In genomic region chr5:111749599-111749998, GRCm38 (mm10) we compare ENCODE assay signal across 19 mouse cellular contexts. TPM values are rescaled to one million over a fixed set of nuclear protein-coding genes. Genes with fewer than 3 reads are reported as not detected.
DNase-seq lines count a peak whose midpoint lies in the region; ATAC-seq lines count a peak whose summit lies in the region.
"Had no signal": no experiment of that assay in that cellular context is flagged by ENCODE, and none has a peak within 500 bp of the region (broad histone marks: within the 10 kb centered on the region; RNA-seq: fewer than 3 reads in every experiment).

No protein-coding gene starts in this region.

- H3K4me2 ChIP-seq in forebrain, embryonic 11.5 days (ENCODE audit: low read depth, low read length, severe bottlenecking): no peak overlapping the region
- H3K4me2 ChIP-seq in intestine, embryonic 14.5 days (ENCODE audit: low read length): no peak overlapping the region
- no peak overlapping the region for H3K4me2 ChIP-seq in intestine, embryonic 16.5 days (ENCODE audit: low read depth, low read length)
- H3K4me2 ChIP-seq in forebrain, embryonic 16.5 days (ENCODE audit: low read length): no peak overlapping the region
- H3K4me2 ChIP-seq in midbrain, embryonic 15.5 days: no peak overlapping the region

- no peak for DNase-seq in forebrain, embryonic 11.5 days (ENCODE audit: low spot score)
- DNase-seq in forebrain, embryonic 10.5 days (ENCODE audit: extremely low spot score, low spot score): no peak
- no peak for DNase-seq in intestine, embryonic 14.5 days (ENCODE audit: low spot score)
- no peak for DNase-seq in adrenal gland, postnatal 10 days
- DNase-seq in embryo, embryonic 9.5 days (ENCODE audit: extremely low spot score): no peak
- DNase-seq: cerebellum, adult 11 months; kidney, adult 8-10 months; lung, adult 2 months had no signal

- no peak overlapping the region for H3K4me3 ChIP-seq in forebrain, embryonic 11.5 days (ENCODE audit: low read depth, low read length)
- H3K4me3 ChIP-seq in forebrain, embryonic 10.5 days: no peak overlapping the region
- no peak overlapping the region for H3K4me3 ChIP-seq in intestine, embryonic 14.5 days (ENCODE audit: low read depth, low read length)
- H3K4me3 ChIP-seq in intestine, embryonic 16.5 days (ENCODE audit: low read length): no peak overlapping the region
- no peak overlapping the region for H3K4me3 ChIP-seq in forebrain, embryonic 16.5 days (replicated peaks; ENCODE audit: low read length)
- no peak overlapping the region for H3K4me3 ChIP-seq in midbrain, embryonic 15.5 days
- H3K4me3 ChIP-seq: megakaryocyte, embryonic 14.5 days had no signal

- WGBS in forebrain, embryonic 11.5 days: 90% methylated on average over 5 of the region's 5 CpGs
- WGBS in forebrain, embryonic 10.5 days: 92% methylated on average over 5 of the region's 5 CpGs
- 50% methylated on average over 5 of the region's 5 CpGs for WGBS in intestine, embryonic 14.5 days
- 64% methylated on average over 5 of the region's 5 CpGs for WGBS in intestine, embryonic 16.5 days
- WGBS in forebrain, embryonic 16.5 days: 61% methylated on average over 5 of the region's 5 CpGs
- WGBS in midbrain, embryonic 15.5 days: 81% methylated on average over 5 of the region's 5 CpGs

- H3K27ac ChIP-seq in forebrain, embryonic 11.5 days (ENCODE audit: low read depth, low read length): peak overlapping the region; percentile 15; the same call in 1 of the 2 replicates
- no peak overlapping the region for H3K27ac ChIP-seq in forebrain, embryonic 10.5 days
- H3K27ac ChIP-seq in intestine, embryonic 14.5 days (ENCODE audit: low read depth): peak overlapping the region; percentile 62
- H3K27ac ChIP-seq in intestine, embryonic 16.5 days (ENCODE audit: low read length): no peak overlapping the region
- H3K27ac ChIP-seq in forebrain, embryonic 16.5 days (ENCODE audit: low read length): peak overlapping the region; percentile 91
- peak overlapping the region; percentile 79 for H3K27ac ChIP-seq in midbrain, embryonic 15.5 days

- no peak overlapping the region for H3K9ac ChIP-seq in forebrain, embryonic 11.5 days (ENCODE audit: low read length)
- H3K9ac ChIP-seq in intestine, embryonic 14.5 days (ENCODE audit: low read length): no peak overlapping the region
- no peak overlapping the region for H3K9ac ChIP-seq in intestine, embryonic 16.5 days (ENCODE audit: low read depth, low read length)
- 0 out of 2 replicates have a peak overlapping the region, but pooled peaks have one; percentile 6 for H3K9ac ChIP-seq in forebrain, embryonic 16.5 days (replicated peaks; ENCODE audit: low read depth, low read length)
- no peak overlapping the region for H3K9ac ChIP-seq in midbrain, embryonic 15.5 days

- H3K27me3 ChIP-seq in forebrain, embryonic 11.5 days (ENCODE audit: control insufficient read depth, insufficient read depth, low read length): no peaks in the 10 kb centered on the region; the same call in 1 of the 2 replicates
- H3K27me3 ChIP-seq in forebrain, embryonic 10.5 days (ENCODE audit: poor library complexity, severe bottlenecking): peaks cover 11% of the 10 kb centered on the region
- no peaks in the 10 kb centered on the region for H3K27me3 ChIP-seq in intestine, embryonic 14.5 days (replicated peaks; ENCODE audit: control insufficient read depth, insufficient read depth, low read length)
- H3K27me3 ChIP-seq in intestine, embryonic 16.5 days (replicated peaks; ENCODE audit: control insufficient read depth, insufficient read depth, low read length): no peaks in the 10 kb centered on the region
- H3K27me3 ChIP-seq in forebrain, embryonic 16.5 days (replicated peaks; ENCODE audit: control insufficient read depth, insufficient read depth, low read length): no peaks in the 10 kb centered on the region
- no peaks in the 10 kb centered on the region for H3K27me3 ChIP-seq in midbrain, embryonic 15.5 days (replicated peaks)
- H3K27me3 ChIP-seq: CH12.LX had no signal

- no peaks in the 10 kb centered on the region for H3K36me3 ChIP-seq in forebrain, embryonic 11.5 days (ENCODE audit: control insufficient read depth, insufficient read depth, low read length)
- H3K36me3 ChIP-seq in forebrain, embryonic 10.5 days (replicated peaks): no peaks in the 10 kb centered on the region
- no peaks in the 10 kb centered on the region for H3K36me3 ChIP-seq in intestine, embryonic 14.5 days (ENCODE audit: control insufficient read depth, insufficient read depth, low read length)
- H3K36me3 ChIP-seq in intestine, embryonic 16.5 days (ENCODE audit: control insufficient read depth, insufficient read depth, low read length): no peaks in the 10 kb centered on the region
- H3K36me3 ChIP-seq in forebrain, embryonic 16.5 days (ENCODE audit: control insufficient read depth, insufficient read depth): no peaks in the 10 kb centered on the region
- no peaks in the 10 kb centered on the region for H3K36me3 ChIP-seq in midbrain, embryonic 15.5 days (replicated peaks)

- ATAC-seq in forebrain, embryonic 11.5 days (replicated peaks; ENCODE audit: low FRiP score): no peak
- ATAC-seq in intestine, embryonic 14.5 days (replicated peaks; ENCODE audit: low FRiP score, low TSS enrichment, low read depth): no peak
- no peak for ATAC-seq in intestine, embryonic 16.5 days
- no peak for ATAC-seq in forebrain, embryonic 16.5 days
- ATAC-seq in midbrain, embryonic 15.5 days (replicated peaks): no peak

- H3K4me1 ChIP-seq in forebrain, embryonic 11.5 days (replicated peaks; ENCODE audit: control insufficient read depth, insufficient read depth, low read length): peaks cover 7% of the 10 kb centered on the region; the same call in 1 of the 2 replicates
- peaks cover 6% of the 10 kb centered on the region for H3K4me1 ChIP-seq in forebrain, embryonic 10.5 days
- peaks cover 3% of the 10 kb centered on the region; the same call in 1 of the 2 replicates for H3K4me1 ChIP-seq in intestine, embryonic 14.5 days (replicated peaks; ENCODE audit: control insufficient read depth, insufficient read depth, low read length)
- H3K4me1 ChIP-seq in intestine, embryonic 16.5 days (ENCODE audit: control insufficient read depth, insufficient read depth, low read length): peaks cover 3% of the 10 kb centered on the region
- peaks cover 46% of the 10 kb centered on the region for H3K4me1 ChIP-seq in forebrain, embryonic 16.5 days (replicated peaks; ENCODE audit: control insufficient read depth, insufficient read depth, low read length)
- H3K4me1 ChIP-seq in midbrain, embryonic 15.5 days: peaks cover 36% of the 10 kb centered on the region
- H3K4me1 ChIP-seq: megakaryocyte, embryonic 14.5 days had no signal

- H3K9me3 ChIP-seq in forebrain, embryonic 11.5 days (ENCODE audit: control insufficient read depth, low read length): no peaks in the 10 kb centered on the region; the same call in 1 of the 2 replicates
- H3K9me3 ChIP-seq in forebrain, embryonic 10.5 days: no peaks in the 10 kb centered on the region
- no peaks in the 10 kb centered on the region for H3K9me3 ChIP-seq in intestine, embryonic 14.5 days (ENCODE audit: control insufficient read depth, low read length)
- no peaks in the 10 kb centered on the region for H3K9me3 ChIP-seq in intestine, embryonic 16.5 days (ENCODE audit: control insufficient read depth, low read length)
- H3K9me3 ChIP-seq in forebrain, embryonic 16.5 days (ENCODE audit: control insufficient read depth, low read length): no peaks in the 10 kb centered on the region
- no peaks in the 10 kb centered on the region for H3K9me3 ChIP-seq in midbrain, embryonic 15.5 days
- H3K9me3 ChIP-seq: megakaryocyte, embryonic 14.5 days had no signal

RNA-seq across cellular contexts. Expression of gene Gm26897, which starts 15.9 kb away (rescaled TPM):
- polyA plus RNA-seq in forebrain, embryonic 11.5 days (2014; fragmentation: Nextera tagmentation; extraction: Ambion mirVana): not detected in 2 replicates
- polyA plus RNA-seq in forebrain, embryonic 10.5 days (2016; fragmentation: Nextera tagmentation; extraction: Ambion mirVana): not detected in 2 replicates
- not detected in 2 replicates for polyA plus RNA-seq in intestine, embryonic 14.5 days (2014; fragmentation: Nextera tagmentation; extraction: Ambion mirVana)
- polyA plus RNA-seq in intestine, embryonic 16.5 days (2015; fragmentation: Nextera tagmentation; extraction: Ambion mirVana): not detected in 2 replicates
- polyA plus RNA-seq in forebrain, embryonic 16.5 days (2015; fragmentation: Nextera tagmentation; extraction: Ambion mirVana): not detected in 2 replicates
- polyA plus RNA-seq in midbrain, embryonic 15.5 days (2015; fragmentation: Nextera tagmentation; extraction: Ambion mirVana): not detected in 2 replicates
- total RNA-seq in adrenal gland, postnatal 10 days (2021): not detected
- total RNA-seq: CH12.LX; neutrophil, adult 5-6 weeks had no signal
- polyA plus RNA-seq: embryonic facial prominence, embryonic 14.5 days; gonadal fat pad, adult 2 months; limb, embryonic 14.5 days; lung, adult 2 months; spleen, adult 2 months; urinary bladder, adult 2 months had no signal

Comparison
In these comparisons a context has a peak if more than half of its experiments do, and no peak if none do; other contexts are left out.
1. H3K27ac ChIP-seq: peak in forebrain, embryonic 11.5 days (single experiment), intestine, embryonic 14.5 days (single experiment), forebrain, embryonic 16.5 days (single experiment) and midbrain, embryonic 15.5 days (single experiment); none in forebrain, embryonic 10.5 days (single experiment) and intestine, embryonic 16.5 days (single experiment).